Mouse (Mus musculus) left cerebral cortex, adult 8-10 months (tissue): ENCODE results near the gene Rnase10. TPM values are rescaled to one million over a fixed set of nuclear protein-coding genes. Genes with fewer than 3 reads are reported as not detected.
"Not testable (repeated sequence)": the region's sequence is repeated elsewhere in the genome, so short reads cannot be mapped to it uniquely, and the experiment has no call there.

Experiments used
- DNase-seq, 2 experiments: peaks; one replicate each; pipeline ENCODE4 v3.0.0; 2022; ENCODE audit warnings: low spot score in 2 of 2
- total RNA-seq, 4 experiments: library from RNA; stranded (reverse); gene quantifications; 2 replicates each; pipeline ENCODE4 v1.2.4; 2022

The Rnase10 gene
- total RNA-seq = under 1 TPM in 1 of 4 experiments, not detected in 3; 0.23 TPM

DNA sequence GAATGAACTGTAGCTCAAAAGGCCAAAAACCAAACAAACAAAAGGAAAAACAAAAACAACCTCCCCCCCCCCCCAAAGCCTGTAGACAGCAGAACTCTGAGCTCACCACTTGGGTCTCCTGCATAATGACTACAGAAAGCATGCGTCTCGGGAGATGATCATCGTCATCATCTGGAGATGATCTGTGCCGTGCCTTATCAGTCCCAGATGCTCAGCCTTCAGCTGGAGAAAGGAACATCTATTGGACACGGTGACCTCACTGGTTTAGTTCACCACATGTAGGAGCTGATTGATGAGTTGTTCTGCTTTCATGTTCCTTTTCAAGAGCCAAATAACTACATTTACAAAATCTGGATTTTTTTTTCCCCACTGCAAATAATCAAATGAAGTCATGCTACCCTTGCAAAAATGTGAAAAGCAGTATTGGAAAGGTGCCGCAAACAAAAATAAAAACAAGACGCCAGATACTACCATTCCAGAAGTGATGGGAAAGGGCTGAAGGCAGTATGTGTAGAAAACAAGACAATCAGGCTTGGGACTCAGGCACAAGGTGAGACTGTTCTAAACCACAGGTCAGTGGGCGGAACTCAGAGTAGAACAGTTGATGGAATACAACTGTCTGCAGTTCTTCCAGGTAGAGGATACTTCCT lies at the start of gene Rnase10:
TSS of gene Rnase10 (plus strand) at position 600 of the 650 bp plus-strand sequence.
- no peak for DNase-seq

DNA sequence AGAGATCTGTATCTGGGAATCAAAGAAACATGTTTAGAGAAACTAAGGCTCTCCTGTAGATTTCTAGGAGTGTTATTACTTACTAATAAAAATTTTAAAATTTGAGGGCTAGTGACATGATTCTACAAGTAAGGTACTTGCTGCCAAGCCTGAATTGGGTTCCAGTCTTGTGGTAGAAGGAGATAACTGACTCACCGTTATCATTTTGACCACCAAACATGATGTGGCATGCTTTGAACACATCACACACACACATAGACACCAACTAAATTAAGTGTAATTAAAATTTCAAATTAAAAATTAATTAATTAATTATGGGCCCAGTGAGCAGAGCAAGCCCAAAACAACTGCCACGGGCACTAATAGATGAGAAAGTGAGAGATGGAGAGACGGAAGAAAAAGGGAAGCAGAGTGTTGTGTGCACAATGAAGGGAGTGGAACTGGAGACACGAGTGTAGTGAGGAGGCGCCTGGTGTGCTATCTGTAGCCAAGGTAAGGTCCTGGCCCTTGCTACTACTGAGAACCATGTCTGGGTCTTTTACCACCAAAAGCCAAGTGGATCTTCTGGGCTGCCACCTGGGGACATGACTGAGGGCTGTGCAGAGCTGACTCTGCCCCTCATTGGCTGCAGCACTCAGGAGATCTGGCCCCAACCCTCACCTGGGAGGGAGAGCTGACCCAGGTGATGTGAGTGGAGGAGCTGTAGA lies 49.1 kb upstream of the Rnase10 start:
- not testable (repeated sequence) for DNase-seq

DNA sequence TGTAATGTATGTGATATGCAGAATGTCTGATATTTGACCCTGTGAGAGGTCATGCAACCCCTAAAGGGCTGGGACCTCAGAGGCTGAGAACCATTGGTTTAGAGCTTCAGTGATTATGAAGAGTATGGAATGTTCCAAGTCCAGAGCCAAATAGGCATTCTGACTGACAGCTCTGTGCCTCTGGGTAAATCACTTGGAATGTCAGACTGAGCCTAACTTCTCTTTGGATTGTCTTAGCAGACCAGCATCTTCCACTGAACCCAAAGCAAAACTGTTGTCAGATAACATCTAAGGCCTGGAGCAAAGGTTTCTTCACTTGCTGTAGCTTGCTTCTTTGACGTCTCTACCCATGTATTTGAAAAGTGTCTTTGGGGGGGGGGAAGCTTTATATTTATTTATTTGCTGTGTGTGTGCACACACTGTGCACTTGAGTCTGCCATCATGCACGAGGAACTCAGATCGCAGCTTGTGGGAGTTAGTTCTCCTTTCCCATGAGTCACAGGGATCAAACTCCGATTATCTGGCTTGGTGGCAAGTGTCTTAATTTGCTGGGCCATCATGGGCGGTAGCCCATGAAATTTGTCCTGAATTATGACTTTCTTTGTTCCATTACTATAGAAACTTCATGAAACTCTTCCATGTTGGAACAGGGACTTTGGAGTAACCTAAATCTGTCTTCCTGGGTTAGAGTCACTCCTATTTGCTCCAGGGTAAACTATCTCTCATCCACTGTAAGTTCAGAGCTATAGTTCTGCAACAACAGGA lies 39.2 kb upstream of the Rnase10 start:
- no peak for DNase-seq

DNA sequence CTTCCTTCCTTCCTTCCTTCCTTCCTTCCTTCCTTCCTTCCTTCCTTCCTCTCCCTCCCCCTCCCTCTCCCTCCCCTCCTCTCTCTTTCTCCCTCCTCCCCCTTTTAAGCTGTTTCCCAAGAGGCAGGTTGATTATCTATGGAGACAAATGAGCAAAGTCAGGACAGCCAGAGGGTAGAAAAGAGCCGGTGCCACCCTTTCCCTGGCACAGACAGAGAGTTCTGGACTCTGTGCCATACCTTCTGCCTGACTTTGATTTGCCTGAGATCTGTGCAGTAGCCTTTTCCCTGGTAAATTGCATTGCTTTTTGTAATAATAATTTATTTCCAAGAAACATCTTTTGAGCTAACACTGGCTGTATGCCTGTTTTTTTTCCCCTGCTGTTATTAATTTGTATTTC lies 38.5 kb upstream of the Rnase10 start:
- no peak for DNase-seq

DNA sequence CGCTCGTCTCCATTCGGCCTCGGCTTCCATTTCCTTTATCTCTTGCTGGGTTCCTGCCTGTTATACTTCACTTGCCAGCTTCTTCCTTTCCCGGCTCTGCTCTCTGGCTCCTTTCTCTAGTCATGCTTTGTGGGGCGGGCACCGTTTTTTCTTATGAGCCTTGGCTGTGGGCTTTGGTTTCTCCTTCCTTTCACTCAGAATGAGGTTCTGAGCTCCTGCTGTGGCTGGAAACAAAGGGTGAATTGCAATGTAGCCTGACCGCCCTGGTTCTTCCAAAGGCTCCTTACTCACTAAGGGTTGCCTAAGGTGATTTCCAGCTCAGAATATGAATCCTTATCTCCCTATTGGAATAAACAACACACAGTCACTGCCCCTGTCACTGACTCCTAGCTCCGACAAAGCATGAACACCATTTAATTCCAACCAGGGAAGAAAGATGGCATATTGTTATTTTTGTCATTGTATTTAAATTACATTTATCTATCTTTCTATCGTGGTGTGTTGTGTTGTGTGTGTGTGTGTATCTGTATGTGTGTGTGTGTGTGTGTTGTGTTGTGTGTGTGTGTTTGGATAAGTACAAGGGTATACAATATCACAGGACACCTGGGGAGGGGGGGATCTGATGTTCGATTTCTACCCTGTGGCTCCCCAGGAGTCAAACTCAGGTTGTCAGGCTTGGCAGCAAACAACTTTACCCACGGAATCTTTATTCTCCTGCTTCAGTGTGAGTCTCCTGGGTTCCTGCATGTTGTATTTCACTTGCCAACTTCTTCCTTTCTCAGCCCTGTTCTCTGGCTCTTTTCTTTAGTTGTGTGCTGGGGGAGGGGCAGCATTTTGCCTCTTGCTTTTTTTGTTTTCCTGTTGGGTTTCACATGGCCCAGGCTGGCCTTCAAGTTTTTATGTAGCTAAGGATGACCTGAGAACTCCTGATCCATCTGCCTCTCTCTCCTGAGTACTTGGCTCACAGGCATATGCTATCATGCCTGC lies 37.7 kb upstream of the Rnase10 start:
- DNase-seq = peak in 1 of 2 experiments; percentile 56

DNA sequence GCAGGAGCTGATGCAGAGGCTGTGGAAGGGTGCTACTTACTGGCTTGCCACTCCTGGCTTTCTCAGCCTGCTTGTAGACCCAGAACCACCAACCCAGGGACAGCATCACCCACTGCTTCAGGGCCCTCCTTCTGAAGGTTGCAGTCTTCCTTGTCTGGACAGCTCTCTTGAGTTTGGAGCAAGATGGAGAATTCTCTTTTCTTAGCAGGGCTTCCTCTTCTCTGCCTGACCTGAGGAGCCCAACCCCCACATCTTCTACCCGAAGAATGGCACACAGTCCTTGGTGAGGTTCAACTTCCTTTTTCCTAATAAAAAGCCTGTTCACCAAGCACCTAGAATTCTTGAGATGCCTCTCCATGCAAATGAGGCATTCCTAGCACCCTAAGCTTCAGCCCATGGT lies 36.7 kb upstream of the Rnase10 start:
- DNase-seq = no peak

DNA sequence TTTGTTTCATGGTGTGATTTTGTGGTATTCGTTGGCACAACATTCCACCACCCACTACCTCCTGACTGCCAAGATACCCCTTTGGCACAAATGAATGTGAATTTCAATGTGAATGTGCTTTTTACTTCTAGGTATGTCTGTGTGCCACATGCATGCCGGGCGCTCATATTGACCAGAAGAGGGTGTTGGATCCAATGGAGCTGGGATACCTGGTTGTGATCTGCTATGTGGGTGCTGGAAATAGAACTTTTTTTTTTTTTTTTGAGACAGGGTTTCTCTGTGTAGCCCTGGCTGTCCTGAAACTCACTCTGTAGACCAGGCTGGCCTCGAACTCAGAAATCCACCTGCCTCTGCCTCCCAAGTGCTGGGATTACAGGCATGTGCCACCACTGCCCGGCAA lies 34.5 kb upstream of the Rnase10 start:
- not testable (repeated sequence) for DNase-seq

DNA sequence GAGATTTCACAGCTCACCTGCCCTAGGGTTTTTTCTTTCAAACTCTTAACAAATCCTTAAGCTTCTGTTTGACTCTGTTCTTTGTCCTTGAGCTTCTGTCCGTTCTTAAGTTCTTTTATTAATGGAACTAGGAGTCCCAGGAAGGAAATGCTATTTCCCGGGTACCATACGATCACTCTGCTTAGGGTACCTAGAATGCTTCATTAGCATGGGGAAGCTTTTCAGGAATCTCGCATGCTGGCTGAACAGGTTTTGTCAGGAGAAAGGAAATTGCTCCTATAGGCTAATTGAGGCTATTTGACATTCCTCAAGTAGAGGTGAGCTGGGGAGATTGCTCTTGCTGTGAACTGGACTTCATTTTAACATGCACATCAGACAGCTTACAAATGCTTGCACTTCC lies 33.9 kb upstream of the Rnase10 start:
- DNase-seq = no peak

DNA sequence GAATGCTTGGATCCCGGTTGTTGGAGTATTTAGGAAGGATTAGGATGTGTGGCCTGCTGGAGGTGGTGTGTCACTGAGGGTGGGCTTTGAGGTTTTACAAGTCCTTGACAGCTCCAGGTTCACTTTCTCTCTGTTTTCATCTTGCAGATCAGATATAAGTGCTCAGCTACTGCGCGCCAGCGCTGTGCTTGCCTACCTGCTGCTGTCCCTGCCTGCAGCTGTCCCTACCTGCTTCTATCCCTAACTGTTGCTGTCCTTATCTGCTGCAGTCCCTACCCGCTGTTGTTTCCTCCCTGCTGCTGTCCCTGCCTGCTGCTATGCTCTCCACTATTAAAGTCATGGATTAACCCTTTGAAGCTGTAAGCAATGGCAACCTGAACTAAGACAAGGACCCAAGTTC lies 32.5 kb upstream of the Rnase10 start:
- DNase-seq = no peak

DNA sequence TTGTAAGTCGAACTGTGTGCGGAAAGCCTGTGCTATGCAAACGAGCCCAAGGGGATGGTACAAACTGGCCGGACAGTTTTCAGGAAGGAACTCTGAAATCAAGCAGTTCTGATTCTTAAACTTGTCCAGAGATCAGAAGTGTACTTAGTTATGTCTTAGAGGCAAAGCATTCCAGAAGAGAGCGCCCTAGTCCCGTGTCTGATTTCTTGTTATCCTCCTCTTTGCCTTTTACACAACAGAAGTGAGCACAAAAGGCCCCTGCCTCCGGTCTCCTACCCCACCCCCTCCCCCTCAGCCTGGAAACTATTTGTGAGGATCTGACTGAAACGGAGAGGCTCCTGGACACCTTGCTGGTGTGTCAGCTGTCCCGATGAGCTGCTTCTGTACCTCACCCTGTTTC lies 30.9 kb upstream of the Rnase10 start:
- DNase-seq = no peak

DNA sequence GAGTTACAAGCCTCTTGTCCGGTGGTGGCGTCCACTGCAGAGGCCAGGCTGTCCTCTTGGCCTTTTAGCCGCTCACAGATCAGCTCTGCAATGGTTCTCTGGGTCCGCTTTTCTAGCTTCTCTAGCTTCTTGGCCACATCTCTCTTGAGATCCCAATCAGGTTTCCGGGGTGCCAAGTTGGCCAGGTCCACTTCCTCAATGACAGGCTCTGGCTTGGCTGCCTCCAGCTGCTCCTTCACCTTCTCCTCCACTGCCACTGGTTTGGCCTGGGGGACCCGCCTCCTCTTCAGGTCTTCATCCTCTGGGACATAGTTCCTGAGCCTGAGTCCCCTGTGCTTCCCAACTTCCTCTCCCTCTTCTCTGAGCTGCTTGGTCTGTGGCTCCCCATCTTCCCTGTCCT lies 29.1 kb upstream of the Rnase10 start:
- DNase-seq = not testable (repeated sequence)

DNA sequence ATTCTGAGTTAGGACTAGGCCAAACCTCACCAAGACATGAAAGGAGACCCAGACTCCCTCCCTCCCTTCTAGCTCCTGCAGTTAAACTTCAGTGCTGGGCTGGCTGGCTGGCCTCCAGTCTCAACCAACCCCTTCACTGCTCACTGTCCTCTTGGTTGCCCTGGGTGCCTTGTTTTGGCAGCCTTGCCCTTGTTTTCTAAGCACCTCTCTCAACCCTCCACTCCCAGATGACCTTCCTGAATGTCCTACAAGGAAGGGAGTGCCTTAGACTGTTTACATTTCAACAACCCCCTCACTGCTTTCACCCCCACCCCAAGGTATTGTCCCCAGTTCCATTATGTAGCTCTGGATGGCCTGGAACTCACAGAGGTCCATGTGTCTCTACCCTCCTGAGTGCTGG lies 27.9 kb upstream of the Rnase10 start:
- no peak for DNase-seq

DNA sequence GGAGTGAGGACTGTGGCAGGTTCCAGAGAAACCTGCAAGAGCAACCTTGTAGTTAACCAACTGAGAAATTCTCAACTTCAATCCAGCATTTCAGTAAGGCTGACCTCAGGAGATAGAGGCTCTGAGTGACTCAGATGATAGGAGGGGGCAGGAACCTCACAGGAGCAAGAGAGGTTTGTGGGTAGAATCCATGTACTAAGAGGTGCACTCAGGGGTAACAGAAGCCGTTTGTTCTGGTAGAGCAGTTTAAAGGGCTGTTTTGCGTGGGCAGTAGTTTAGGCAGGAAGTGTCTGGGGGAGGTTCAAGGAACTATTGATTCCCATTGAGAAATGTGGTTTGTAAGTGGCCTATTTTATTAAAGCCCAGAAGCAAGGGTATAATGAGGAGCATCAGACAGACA lies 26.3 kb upstream of the Rnase10 start:
- DNase-seq = no peak

DNA sequence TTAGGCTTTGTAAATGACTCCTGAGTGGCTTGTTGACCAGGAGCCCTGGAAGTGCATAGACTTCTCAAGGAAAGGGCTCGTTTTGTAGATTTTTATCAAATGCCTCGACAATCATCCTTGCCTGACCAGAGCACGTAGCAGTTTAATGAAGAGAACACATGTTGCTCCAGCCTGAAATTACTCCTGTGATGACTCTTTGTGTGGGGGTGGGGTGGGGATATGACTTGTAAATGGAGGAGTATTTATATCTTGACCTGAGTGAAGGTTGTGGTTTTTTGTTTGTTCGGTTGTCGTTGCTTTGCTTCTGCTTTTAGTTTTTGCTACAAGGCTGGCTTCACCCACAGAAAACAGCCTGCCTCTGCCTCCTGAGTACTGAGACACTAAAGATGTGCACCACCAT lies 25.7 kb upstream of the Rnase10 start:
- DNase-seq = no peak

DNA sequence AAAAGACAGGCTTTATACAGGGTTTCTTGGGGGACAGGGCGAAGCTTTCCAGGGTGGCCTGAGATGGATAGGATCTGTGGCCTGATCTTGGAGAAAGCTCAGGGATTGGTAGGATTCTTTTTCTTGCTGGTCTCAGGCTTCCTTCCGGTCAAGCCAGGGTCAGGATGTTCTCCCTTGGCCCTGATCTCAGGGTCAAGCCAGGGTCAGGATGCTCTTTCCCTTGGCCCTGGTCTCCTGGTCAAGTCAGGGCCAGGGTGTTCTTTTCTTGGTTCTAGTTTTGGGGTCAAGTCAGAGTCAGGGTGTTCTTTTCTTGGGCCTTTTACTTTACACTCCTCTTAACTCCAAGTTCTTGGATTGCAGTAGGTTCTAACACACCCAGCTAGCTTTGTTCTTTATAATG lies 19.9 kb upstream of the Rnase10 start:
- DNase-seq = no peak

DNA sequence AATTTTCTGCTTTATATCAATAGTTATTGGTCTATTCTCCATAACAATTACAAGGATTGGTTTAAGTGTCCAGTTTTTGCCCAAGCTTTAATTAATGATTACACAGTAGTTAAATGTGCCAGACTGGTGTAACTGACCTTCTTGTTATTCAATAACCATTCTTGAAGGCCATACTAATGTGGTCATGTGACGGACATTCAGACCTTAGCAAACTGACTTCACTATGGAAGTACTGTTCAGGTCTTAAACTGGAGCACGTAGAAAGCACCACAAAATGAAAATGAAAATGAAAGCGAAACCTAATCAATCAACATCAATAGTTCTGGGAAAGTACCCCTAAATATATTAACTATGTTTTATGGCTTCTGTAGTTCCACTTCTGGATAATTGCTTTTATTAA lies 16.5 kb upstream of the Rnase10 start:
- DNase-seq = no peak

DNA sequence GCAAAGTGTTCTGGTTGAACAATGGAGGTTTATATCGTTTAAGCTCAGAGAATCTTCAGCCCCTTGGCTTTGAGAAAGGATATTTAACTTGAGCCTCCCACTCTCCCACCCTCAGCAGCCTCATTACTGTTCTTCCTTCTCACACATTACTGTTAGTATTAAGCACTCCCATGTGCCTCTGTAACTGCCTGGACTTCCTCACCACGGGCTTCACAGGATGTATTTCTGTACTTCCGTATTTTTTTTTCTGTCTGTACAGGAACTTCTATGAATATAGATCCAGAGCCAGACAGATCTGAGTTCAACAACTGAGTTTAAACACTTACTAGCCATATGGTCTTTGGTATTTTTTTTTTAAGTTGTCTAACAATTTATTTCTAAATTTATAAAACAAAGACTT lies 10.5 kb upstream of the Rnase10 start:
- no peak for DNase-seq

DNA sequence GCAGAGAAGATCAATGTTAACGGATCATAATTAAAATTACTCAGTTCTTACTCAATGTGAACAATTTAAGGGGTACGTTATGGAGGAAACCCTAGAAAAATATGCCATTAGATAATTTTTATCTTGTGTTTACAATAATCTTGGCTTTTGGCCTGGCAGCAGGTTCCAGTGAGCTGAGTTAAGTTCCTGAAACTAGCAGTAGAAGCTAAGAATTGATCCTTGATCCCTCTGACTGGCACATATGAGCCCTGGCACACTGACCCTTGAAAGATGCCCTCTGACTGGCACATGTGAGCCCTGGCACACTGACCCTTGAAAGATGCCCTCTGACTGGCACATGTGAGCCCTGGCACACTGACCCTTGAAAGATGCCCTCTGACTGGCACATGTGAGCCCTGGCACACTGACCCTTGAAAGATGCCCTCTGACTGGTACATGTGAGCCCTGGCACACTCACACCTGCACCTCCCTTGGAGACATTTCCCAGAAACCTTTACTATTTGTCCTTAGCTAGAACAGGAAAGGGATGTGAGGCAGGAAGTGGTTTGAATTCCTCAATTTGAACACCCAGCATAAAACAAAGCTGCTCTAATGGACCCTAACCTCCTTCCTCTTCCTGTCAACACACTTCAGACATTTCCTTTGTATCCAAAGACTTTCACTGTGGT lies 9.4 kb upstream of the Rnase10 start:
- no peak for DNase-seq

DNA sequence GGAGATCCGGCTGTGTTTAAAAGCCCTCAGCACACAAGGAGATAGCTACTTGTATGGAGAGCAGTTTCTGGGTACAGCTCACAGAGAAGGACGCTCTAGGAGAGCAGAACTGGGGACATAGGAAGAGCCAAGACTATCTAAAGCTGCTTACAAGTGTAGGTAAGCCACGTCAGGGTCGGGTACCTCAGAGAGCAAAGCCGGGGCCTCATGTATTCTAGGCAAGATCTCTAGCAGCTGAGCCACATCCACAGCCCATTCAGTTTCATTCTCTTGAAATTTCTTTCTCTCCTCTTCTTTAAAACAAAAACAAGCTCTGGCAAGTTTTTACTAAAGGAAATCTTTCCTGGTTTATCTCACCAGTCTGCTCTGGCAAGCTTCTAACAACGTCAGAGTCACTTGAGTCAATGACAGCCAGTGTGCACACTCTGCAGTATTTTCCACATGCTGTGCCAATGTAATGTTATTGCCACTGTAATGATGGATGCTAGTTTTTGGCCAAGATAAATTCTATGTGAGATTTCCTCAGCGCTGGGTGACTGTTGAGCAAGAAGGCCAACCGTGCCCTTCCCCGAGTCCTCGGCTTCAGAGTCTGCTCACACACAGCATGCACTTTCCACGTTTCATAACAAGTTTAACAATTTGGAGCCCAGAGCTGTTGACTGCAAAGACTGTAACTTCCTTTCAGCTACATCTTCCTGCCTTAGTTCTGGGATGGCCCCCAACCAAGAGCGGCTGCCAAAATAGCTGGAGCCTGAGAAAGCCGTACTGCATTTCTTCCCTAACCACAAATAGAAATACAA lies 563 bp downstream of the Rnase10 start:
- peak; percentile 16 to 25 for DNase-seq

DNA sequence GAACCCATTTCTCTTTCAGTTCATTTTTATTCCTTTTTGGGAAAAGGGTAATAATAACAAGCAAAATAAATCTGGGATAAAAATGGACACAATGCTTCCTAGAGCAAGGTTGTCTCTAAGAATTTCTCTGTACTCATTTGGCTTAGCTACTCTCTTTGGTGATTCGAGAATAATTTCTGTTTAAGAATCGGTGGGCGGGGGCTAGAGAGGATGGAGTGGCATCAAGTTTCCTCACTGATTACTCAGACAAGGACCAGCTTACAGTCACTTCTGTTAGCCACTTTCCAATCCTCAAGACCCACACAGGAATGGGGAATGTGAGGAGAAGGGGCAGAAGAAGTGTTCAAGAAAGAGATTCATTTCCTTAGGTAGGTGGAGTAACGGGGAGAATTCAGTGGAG lies 1.2 kb downstream of the Rnase10 start:
- no peak for DNase-seq
